Mouse (Mus musculus) myocyte (in vitro differentiated cells): ENCODE measurements around the gene Rngtt. TPM values are rescaled to one million over a fixed set of nuclear protein-coding genes. Genes with fewer than 3 reads are reported as not detected.

Experiments
- H3K27me3 ChIP-seq: one replicate; pipeline ENCODE4 v1.6.1; 2011; ENCODE audit not compliant: control insufficient read depth, insufficient read depth, insufficient read length
- H3K36me3 ChIP-seq: one replicate; pipeline ENCODE4 v1.6.1; 2011; ENCODE audit not compliant: control insufficient read depth, insufficient read depth
- H3K4me2 ChIP-seq: one replicate; pipeline ENCODE4 v1.6.1; 2011; ENCODE audit warnings: low read depth, control low read depth
- H3K4me3 ChIP-seq: one replicate; pipeline ENCODE4 v1.5.1; 2011; ENCODE audit warnings: mild to moderate bottlenecking, control low read depth, moderate library complexity
- H3K79me2 ChIP-seq: one replicate; pipeline ENCODE4 v1.6.1; 2011; ENCODE audit not compliant: control insufficient read depth, insufficient read depth
- H3ac ChIP-seq: one replicate; pipeline ENCODE4 v1.6.1; 2011; ENCODE audit not compliant: control insufficient read depth, insufficient read length
- CEBPB ChIP-seq: IDR thresholded peaks from 2 replicates; pipeline ENCODE4 v1.6.1; 2011; ENCODE audit warnings: mild to moderate bottlenecking, moderate library complexity; ENCODE audit not compliant: poor library complexity, insufficient read depth, severe bottlenecking
- E2F4 ChIP-seq: IDR thresholded peaks from one replicate; pipeline ENCODE4 v1.6.1; 2011; ENCODE audit warnings: mild to moderate bottlenecking, control low read depth, moderate library complexity; ENCODE audit not compliant: insufficient read depth
- MAX ChIP-seq: IDR thresholded peaks from one replicate; pipeline ENCODE4 v1.6.1; 2011; ENCODE audit warnings: low read depth, mild to moderate bottlenecking, control low read depth
- MYOD1 ChIP-seq, 3 experiments: IDR thresholded peaks; one replicate each; pipeline ENCODE4 v1.6.1; 2011; ENCODE audit warnings: control low read depth in 2 of 3, low read depth in 2 of 3, mild to moderate bottlenecking in 2 of 3, moderate library complexity in 1 of 3; ENCODE audit not compliant: insufficient read length in 2 of 3, control insufficient read depth in 1 of 3
- MYOG ChIP-seq, 3 experiments: IDR thresholded peaks; one replicate each; pipeline ENCODE4 v1.6.1; 2011; ENCODE audit warnings: control low read depth in 2 of 3, low read depth in 2 of 3, mild to moderate bottlenecking in 2 of 3; ENCODE audit not compliant: insufficient read length in 2 of 3, control insufficient read depth in 1 of 3, insufficient read depth in 1 of 3
- POLR2A ChIP-seq: IDR thresholded peaks from one replicate; pipeline ENCODE4 v1.6.1; 2011; ENCODE audit warnings: low read depth, mild to moderate bottlenecking, control low read depth, moderate library complexity; ENCODE audit not compliant: insufficient read length
- POLR2AphosphoS2 ChIP-seq: IDR thresholded peaks from one replicate; pipeline ENCODE4 v1.6.1; 2011; ENCODE audit warnings: low read depth, control low read depth; ENCODE audit not compliant: insufficient read length
- REST ChIP-seq: IDR thresholded peaks from one replicate; pipeline ENCODE4 v1.6.1; 2011; ENCODE audit warnings: mild to moderate bottlenecking, control low read depth, moderate library complexity; ENCODE audit not compliant: insufficient read depth, insufficient read length
- SRF ChIP-seq: IDR thresholded peaks from one replicate; pipeline ENCODE4 v1.6.1; 2011; ENCODE audit warnings: low read depth; ENCODE audit not compliant: control insufficient read depth, insufficient read length
- TCF12 ChIP-seq: IDR thresholded peaks from one replicate; pipeline ENCODE4 v1.6.1; 2011; ENCODE audit warnings: mild to moderate bottlenecking, control low read depth; ENCODE audit not compliant: poor library complexity, insufficient read depth, severe bottlenecking
- TCF3 ChIP-seq: IDR thresholded peaks from one replicate; pipeline ENCODE4 v1.6.1; 2011; ENCODE audit warnings: low read depth, control low read depth; ENCODE audit not compliant: insufficient read length
- USF1 ChIP-seq: IDR thresholded peaks from one replicate; pipeline ENCODE4 v1.6.1; 2011; ENCODE audit warnings: low read depth, mild to moderate bottlenecking, control low read depth, moderate library complexity
- polyA plus RNA-seq: library from polyadenylated mRNA; unstranded; fragments of >200 nt; fragmentation: generic; extraction: Trizol; gene quantifications from one replicate; pipeline ENCODE4 v1.2.1, GENCODE M21; 2012; ENCODE audit warnings: missing spikeins

Gene Rngtt
- polyA plus RNA-seq, 1 experiment = 4.9 TPM

GRCm38 (mm10) chr4:33494377-33494776 is 184.3 kb downstream of the Rngtt start:
- no peak for TF ChIP-seq REST
- TF ChIP-seq CEBPB = no peak
- Histone ChIP-seq H3K4me2 (no peak overlapping the region), H3K4me3 (no peak overlapping the region), H3K36me3 (no peaks in the 10 kb centered on the region), H3K27me3 (no peaks in the 10 kb centered on the region), H3ac (no peak overlapping the region), H3K79me2 (no peaks in the 10 kb centered on the region)

GRCm38 (mm10) chr4:33496985-33497384 is 186.9 kb downstream of the Rngtt start:
- Histone ChIP-seq H3K36me3 (no peaks in the 10 kb centered on the region), H3K27me3 (no peaks in the 10 kb centered on the region), H3K4me3 (no peak overlapping the region), H3K79me2 (no peaks in the 10 kb centered on the region), H3ac (no peak overlapping the region), H3K4me2 (no peak overlapping the region)
- TF ChIP-seq MAX (no peak), USF1 (no peak), TCF3 (no peak), E2F4 (no peak), CEBPB (no peak), TCF12 (no peak), POLR2AphosphoS2 (no peak), POLR2A (no peak), SRF (no peak), MYOD1 (IDR thresholded peaks at IDR 0.05; ENCODE audit: control insufficient read depth in 1 of 3, insufficient read length in 2 of 3, low read depth in 2 of 3) (no peak), MYOG (IDR thresholded peaks at IDR 0.05; ENCODE audit: control insufficient read depth in 1 of 3, insufficient read depth in 1 of 3, insufficient read length in 2 of 3, low read depth in 2 of 3) (no peak), REST (no peak)

DNA sequence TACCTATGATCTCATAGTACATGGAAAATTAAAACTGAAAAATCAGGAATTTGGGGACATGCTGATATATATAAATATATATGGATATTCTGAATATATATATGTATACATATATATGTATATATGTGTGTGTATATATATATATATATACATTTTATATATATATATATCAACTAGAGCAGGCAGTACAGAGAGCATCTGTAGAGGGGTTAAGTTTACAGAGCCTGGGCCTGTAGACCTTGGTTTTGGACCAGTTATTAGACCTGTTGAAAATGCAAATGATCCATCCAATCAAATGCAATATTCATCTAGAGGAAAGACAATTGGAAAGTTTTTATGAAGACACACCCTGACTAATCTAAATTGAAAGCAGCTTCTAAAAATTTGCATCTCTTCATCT is 187.5 kb downstream of the Rngtt start:
- Histone ChIP-seq H3K4me3 (no peak overlapping the region), H3ac (no peak overlapping the region), H3K27me3 (no peaks in the 10 kb centered on the region), H3K4me2 (no peak overlapping the region), H3K79me2 (no peaks in the 10 kb centered on the region), H3K36me3 (no peaks in the 10 kb centered on the region)
- TF ChIP-seq MYOD1 (IDR thresholded peaks at IDR 0.05; ENCODE audit: control insufficient read depth in 1 of 3, insufficient read length in 2 of 3, low read depth in 2 of 3) (no peak), REST (no peak), USF1 (no peak), CEBPB (no peak), MAX (no peak), MYOG (IDR thresholded peaks at IDR 0.05; ENCODE audit: control insufficient read depth in 1 of 3, insufficient read depth in 1 of 3, insufficient read length in 2 of 3, low read depth in 2 of 3) (no peak), TCF3 (no peak), POLR2AphosphoS2 (no peak), POLR2A (no peak)

GRCm38 (mm10) chr4:33498160-33498874 is 188.2 kb downstream of the Rngtt start:
- no peak for TF ChIP-seq E2F4
- TF ChIP-seq REST = no peak
- no peak for TF ChIP-seq POLR2AphosphoS2
- TF ChIP-seq MYOD1 (IDR thresholded peaks at IDR 0.05; ENCODE audit: control insufficient read depth in 1 of 3, insufficient read length in 2 of 3, low read depth in 2 of 3) = no peak
- TF ChIP-seq USF1 = no peak
- no peak for TF ChIP-seq POLR2A
- no peak for TF ChIP-seq TCF12
- TF ChIP-seq CEBPB = no peak
- Histone ChIP-seq H3K4me3 (no peak overlapping the region), H3K79me2 (no peaks in the 10 kb centered on the region), H3K27me3 (no peaks in the 10 kb centered on the region), H3ac (no peak overlapping the region), H3K4me2 (no peak overlapping the region), H3K36me3 (no peaks in the 10 kb centered on the region)

GRCm38 (mm10) chr4:33506638-33507037 is 196.5 kb downstream of the Rngtt start:
- Histone ChIP-seq H3K36me3 (peaks cover 6% of the 10 kb centered on the region), H3K4me2 (no peak overlapping the region), H3K79me2 (no peaks in the 10 kb centered on the region), H3K4me3 (no peak overlapping the region), H3K27me3 (no peaks in the 10 kb centered on the region), H3ac (no peak overlapping the region)
- TF ChIP-seq TCF3 (no peak), TCF12 (no peak), POLR2A (no peak)
